Mouse (Mus musculus) brain, embryonic 14.5 days (tissue): ENCODE measurements around the gene Gm49361.

Experiments used
- CTCF ChIP-seq: fragments of 200-500 bp; IDR thresholded peaks from 2 replicates; pipeline ENCODE4 v1.5.1; 2012; ENCODE audit warnings: inconsistent platforms, mild to moderate bottlenecking, moderate library complexity, borderline replicate concordance; ENCODE audit not compliant: insufficient read depth, insufficient read length; ENCODE audit errors: extremely low read depth
- POLR2A ChIP-seq: fragments of 200-500 bp; IDR thresholded peaks from 2 replicates; pipeline ENCODE4 v1.6.1; 2012; ENCODE audit warnings: mild to moderate bottlenecking, inconsistent platforms, borderline replicate concordance; ENCODE audit not compliant: poor library complexity, insufficient read depth, insufficient read length, severe bottlenecking; ENCODE audit errors: extremely low read depth

DNA sequence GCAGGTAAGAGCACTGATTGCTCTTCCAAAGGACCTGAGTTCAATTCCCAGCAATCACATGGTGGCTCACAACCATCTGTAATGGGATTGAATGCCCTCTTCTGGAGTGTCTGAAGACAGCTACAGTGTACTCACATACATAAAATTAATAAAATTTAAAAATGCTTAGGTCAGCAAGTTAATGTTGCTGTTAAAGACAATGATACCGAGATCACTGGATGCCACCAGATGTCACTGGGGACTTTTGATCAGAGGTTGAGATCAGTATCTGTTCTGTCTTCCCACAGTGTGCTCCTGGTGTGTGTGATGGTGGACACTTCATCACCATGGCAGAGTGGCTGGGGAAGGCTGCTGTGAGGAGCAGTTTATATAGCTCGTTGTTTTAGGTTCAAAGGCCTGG lies 43.4 kb upstream of the Gm49361 start:
- TF ChIP-seq CTCF: no peak
- TF ChIP-seq POLR2A: no peak
